Mouse (Mus musculus) mouse trophoblast stem cell (cell line): ENCODE results near the gene Dnah2.

ENCODE experiments used
- in situ Hi-C, 2 experiments: fragments of 300-500 bp; cut with MseI, MboI; formaldehyde crosslinking; loops; 2 replicates in 1 of 2; 3 replicates in 1 of 2; pipeline ENCODE4 v1.15.1; 2025

The Dnah2 gene

DNA sequence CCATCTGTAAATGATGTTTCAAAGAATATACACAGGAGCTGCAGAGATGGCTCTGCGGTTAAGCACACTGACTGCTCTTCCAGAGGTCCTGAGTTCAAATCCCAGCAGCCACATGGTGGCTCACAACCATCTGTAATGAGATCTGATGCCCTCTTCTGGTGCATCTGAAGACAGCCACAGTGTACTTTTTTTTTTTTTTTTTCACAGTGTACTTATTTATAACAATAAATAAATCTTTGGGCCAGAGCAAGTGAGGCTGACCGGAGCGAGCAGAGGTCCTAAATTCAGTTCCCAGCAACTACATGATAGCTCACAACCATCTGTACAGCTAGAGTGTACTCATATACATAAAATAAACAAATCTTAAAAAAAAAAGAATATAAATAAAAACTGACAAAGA is 18.6 kb downstream of the Dnah2 start:
- in situ Hi-C loops = loop anchor here in 1 of 2 experiments (10.0 kb wide), 1 partner anchor 85 kb away; the partner anchor contains the start of gene Shbg

DNA sequence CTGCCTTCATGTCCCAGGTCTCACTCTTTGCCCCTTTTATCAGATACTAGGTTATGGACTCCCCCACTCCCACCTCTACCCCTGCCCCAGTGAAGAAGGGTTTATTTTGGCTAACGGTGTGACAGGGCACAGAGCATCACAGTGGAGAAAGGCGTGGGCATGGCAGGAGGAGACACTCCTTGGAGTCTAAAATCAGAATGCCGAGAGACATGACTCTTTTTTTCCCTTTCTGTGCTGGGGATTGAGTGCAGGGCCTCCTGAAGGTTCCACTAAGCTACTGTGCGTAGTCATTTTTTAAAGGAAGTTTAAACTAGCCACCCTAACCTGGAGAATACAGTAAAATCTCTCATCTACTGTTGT is 20.9 kb downstream of the Dnah2 start:
- in situ Hi-C loops = no loop called here

- in situ Hi-C loops = no loop called here
Observed at GRCm38 (mm10) chr11:69527098-69528030, 21.5 kb downstream of the Dnah2 start.

DNA sequence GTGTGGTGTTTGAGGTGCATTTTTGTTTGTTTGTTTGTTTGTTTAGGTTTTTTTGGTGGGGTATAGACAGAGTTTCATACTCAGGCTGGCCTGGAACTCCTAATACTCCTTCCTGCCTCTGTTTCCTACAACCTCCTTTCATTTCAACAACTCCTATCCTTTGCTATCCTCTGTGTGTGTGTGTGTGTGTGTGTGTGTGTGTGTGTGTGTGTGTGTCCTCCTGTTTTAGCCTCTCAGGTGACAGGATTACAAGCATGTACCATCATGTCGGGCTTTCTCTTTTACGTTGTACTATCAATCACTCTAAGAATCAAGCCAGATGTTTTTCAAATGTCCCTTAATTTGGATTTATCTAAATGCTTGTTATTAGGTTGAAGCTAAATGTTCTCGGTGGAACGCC is 22.3 kb downstream of the Dnah2 start:
- in situ Hi-C loops = no loop called here

GRCm38 (mm10) chr11:69525661-69526060 is 23.2 kb downstream of the Dnah2 start:
- in situ Hi-C loops = no loop called here

DNA sequence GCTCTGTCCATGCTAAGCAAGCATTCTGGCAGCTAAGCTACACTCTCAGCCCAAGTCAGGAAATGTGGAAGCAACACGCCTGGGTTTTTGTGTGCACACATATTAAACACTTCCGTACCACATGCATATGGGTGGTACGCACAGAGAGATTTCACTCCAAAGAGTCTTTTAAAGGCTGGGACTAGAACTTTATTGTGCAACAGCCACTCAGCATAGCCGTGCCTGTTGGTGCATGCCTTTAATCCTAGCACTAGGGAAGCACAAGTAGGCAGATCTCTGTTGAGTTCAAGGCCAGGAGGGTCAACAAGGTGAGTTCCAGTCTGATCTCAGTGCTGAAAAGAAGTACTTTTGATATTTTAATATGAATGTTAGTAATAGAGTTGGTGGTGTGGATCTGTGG is 25.3 kb downstream of the Dnah2 start:
- in situ Hi-C loops = loop anchor here (25.0 kb wide), 1 partner anchor 261 kb away; no protein-coding TSS in a partner anchor

- in situ Hi-C loops = loop anchor here (25.0 kb wide), 1 partner anchor 259 kb away; no protein-coding TSS in a partner anchor
Observed at GRCm38 (mm10) chr11:69521526-69522149, 27.3 kb downstream of the Dnah2 start.

GRCm38 (mm10) chr11:69519976-69520375 is 28.9 kb downstream of the Dnah2 start:
- in situ Hi-C loops = loop anchor here (10.0 to 25.0 kb wide), 2 partner anchors 115 to 258 kb away; no protein-coding TSS in a partner anchor

GRCm38 (mm10) chr11:69516661-69517060 is 32.2 kb downstream of the Dnah2 start:
- in situ Hi-C loops = loop anchor here (10.0 to 25.0 kb wide), 2 partner anchors 112 to 254 kb away; no protein-coding TSS in a partner anchor

GRCm38 (mm10) chr11:69516151-69516640 is 32.7 kb downstream of the Dnah2 start:
- in situ Hi-C loops = loop anchor here (10.0 to 25.0 kb wide), 2 partner anchors 111 to 254 kb away; no protein-coding TSS in a partner anchor

GRCm38 (mm10) chr11:69513840-69514239 is 35.1 kb downstream of the Dnah2 start:
- in situ Hi-C loops = loop anchor here (10.0 to 25.0 kb wide), 2 partner anchors 109 to 252 kb away; no protein-coding TSS in a partner anchor

DNA sequence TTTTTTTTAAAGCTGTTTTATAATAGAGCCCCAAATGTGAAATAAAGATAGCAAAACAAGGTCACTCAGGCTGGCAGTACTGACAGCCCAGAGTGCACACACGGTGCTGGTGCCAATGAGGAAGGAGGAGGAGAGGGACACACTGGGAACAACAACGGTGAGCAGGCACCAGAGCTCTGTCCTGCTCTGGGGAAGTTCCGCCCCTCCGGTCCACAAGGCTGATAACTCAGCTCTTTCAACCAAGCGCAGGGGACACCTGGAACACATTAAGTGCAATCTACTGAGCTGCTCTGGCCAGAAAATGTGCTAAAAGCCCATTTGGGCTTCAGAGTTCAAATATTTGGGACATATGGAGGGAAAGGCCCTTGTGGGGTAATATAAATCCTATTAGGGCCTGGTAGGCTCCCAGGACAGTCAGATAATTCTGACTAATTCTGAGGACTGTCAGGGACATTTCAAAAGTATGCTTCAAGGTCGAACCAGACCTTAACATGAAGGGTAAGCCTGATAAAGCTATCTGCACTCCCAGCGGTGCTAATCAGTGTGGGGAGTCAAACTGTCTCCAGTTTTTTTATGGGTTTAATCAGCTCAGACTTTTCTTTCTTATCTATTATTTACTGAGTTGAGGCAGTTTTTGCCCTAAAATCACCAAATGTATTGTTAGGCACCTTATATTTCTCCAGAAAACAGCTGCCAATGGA is 38.0 kb downstream of the Dnah2 start:
- in situ Hi-C loops = loop anchor here (10.0 to 25.0 kb wide), 2 partner anchors 106 to 249 kb away; no protein-coding TSS in a partner anchor

DNA sequence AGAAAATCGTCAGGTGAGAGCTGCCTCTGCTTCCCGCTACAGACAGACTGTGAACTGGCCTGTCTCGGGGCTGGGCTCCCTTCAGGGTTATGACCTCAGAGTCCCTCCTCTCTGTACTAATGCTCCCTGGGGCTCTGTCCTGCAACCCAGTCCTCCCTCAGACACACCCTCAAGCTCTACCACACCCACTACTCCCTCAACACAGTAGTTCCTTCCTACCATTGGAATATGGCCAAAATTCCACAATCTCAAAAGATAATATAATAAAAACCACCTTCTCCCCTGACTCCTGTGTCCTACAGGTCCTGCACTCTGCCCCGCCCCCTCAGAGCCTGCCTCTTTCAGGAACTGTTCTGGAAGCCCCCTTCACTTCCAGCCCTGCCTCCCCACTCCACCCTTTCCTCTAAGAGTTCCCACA is 45.0 kb downstream of the Dnah2 start:
- in situ Hi-C loops = loop anchor here (25.0 kb wide), 1 partner anchor 242 kb away; no protein-coding TSS in a partner anchor

GRCm38 (mm10) chr11:69501555-69501954 is 47.4 kb downstream of the Dnah2 start:
- in situ Hi-C loops = loop anchor here (25.0 kb wide), 1 partner anchor 239 kb away; no protein-coding TSS in a partner anchor

- in situ Hi-C loops = no loop called here
Observed at GRCm38 (mm10) chr11:69499140-69499539, 49.8 kb downstream of the Dnah2 start.

GRCm38 (mm10) chr11:69491711-69492110 is 57.2 kb downstream of the Dnah2 start:
- in situ Hi-C loops = no loop called here

- in situ Hi-C loops = no loop called here
Observed at GRCm38 (mm10) chr11:69490898-69491297, 58.0 kb downstream of the Dnah2 start.

DNA sequence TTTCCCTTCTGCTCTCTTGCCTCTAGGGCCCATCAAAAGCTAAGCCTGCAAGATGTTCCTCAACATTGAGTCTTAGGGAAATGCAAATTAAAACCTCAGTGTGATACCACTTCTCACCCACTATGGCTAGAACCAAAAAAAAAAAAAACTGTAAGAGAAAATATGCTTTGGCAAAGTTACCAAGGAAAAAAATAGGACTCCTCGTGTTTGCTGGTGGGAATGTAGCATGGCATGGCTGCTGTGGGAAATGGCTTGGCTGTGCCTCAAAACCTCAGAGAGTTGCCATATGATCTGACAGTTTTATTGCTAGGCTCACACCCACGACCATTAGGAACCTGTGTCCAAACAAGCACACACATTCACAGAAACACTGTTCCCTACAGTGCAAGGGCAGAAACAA is 61.4 kb downstream of the Dnah2 start:
- in situ Hi-C loops = no loop called here

DNA sequence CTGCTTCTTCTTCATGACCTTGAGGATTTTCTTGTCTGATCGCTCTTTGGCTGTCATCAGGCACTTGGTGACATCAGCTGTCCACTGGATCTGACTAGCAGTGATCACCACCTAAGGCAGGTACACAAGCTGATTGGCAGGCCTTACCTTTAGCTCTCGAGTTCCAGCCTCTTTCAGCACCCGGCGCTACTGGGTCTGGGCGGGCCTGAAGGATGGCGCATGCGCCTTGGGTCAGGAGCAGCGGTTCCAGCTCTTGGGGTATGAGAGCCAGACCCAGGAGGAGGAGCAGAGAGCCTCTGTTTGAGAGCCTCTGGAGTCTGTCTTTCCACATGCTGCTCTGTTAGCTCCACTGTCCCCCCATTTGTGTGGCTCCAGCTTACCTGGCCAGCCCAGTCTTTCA is 71.3 kb downstream of the Dnah2 start:
- in situ Hi-C loops = no loop called here

DNA sequence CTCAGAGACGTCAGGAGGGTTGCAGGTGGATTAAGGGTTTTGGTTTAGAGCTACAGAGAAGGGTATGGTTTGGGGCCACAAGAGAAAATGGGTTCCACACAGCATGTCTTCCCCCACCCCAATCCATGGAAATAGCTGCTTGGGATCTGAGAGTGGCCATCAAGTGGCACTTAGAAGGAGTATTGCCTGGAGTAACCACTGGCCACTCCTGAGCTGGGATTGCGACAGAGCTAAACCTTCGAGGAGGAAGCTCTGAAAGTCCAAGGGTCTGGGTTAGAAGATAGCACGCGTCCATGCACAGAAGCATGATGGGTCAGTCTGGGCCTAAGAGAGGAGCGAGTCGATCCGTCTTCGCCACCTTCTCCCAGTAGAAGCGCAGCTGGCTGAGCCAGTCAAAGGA is 72.1 kb downstream of the Dnah2 start:
- in situ Hi-C loops = no loop called here

DNA sequence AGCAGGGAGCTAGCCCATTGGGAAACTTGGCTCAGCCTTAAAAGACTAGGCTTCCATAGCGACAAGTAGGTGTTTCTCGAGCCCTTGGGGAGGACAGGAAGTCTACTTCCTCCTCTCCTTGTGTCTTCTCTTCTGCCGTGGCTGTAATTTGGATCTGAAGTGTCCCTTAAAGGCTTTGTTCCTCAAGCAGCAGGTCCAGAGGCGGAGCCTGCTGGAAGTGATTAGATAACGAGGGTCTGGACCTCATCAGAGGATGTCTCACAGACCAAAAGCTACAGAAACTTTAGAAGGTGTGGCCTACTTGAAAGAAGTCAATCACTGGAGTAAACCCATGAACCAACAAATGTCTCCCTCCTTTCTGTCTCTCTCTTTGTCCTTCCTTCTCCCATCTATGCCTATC is 74.2 kb downstream of the Dnah2 start:
- in situ Hi-C loops = no loop called here
